Mouse (Mus musculus): ENCODE measurements around the gene Tiam1. TPM values are rescaled to one million over a fixed set of nuclear protein-coding genes. Genes with fewer than 3 reads are reported as not detected.
A peak's percentile ranks its signal among the peaks of the same experiment; 100 is the strongest.

The Tiam1 gene
- total and polyA plus RNA-seq, 2 experiments from 2014 or later = 20.5 to 42.4 TPM

GRCm38 (mm10) chr16:90179892-90180291, 36.3 kb upstream of the Tiam1 start:
- Histone ChIP-seq H3K4me3 (ENCODE audit: low read depth, low read length) (no peak overlapping the region), H3K9me3 (ENCODE audit: low read length) (no peaks in the 10 kb centered on the region), H3K4me2 (ENCODE audit: low read depth) (no peak overlapping the region), H3K36me3 (ENCODE audit: insufficient read depth) (no peaks in the 10 kb centered on the region), H3K27me3 (ENCODE audit: insufficient read depth, low read length) (no peaks in the 10 kb centered on the region), H3K27ac (ENCODE audit: low read depth, low read length) (no peak overlapping the region), H3K4me1 (ENCODE audit: insufficient read depth) (peaks cover 10% of the 10 kb centered on the region), H3K9ac (no peak overlapping the region)
- no peak for TF ChIP-seq CTCF (IDR thresholded peaks at IDR 0.05; ENCODE audit: low read depth)
- DNase-seq (no peak), ATAC-seq (no peak)
- WGBS = 91% methylated on average over 5 of the region's 5 CpGs

GRCm38 (mm10) chr16:90178404-90178803, 34.8 kb upstream of the Tiam1 start:
- no peak for DNase-seq
- no peak overlapping the region for H3K4me3 ChIP-seq (ENCODE audit: low read depth, low read length)
- H3K36me3 ChIP-seq (ENCODE audit: insufficient read depth) = no peaks in the 10 kb centered on the region
- no peak for TF ChIP-seq CTCF (IDR thresholded peaks at IDR 0.05; ENCODE audit: low read depth)
- H3K27me3 ChIP-seq (ENCODE audit: insufficient read depth, low read length) = no peaks in the 10 kb centered on the region
- no peak overlapping the region for H3K4me2 ChIP-seq (ENCODE audit: low read depth)
- no peak overlapping the region for H3K27ac ChIP-seq (ENCODE audit: low read depth, low read length)
- H3K4me1 ChIP-seq (ENCODE audit: insufficient read depth) = peaks cover 10% of the 10 kb centered on the region
- WGBS = 94% methylated on average over 3 of the region's 3 CpGs
- no peak overlapping the region for H3K9ac ChIP-seq
- no peaks in the 10 kb centered on the region for H3K9me3 ChIP-seq (ENCODE audit: low read length)
- ATAC-seq = no peak

GRCm38 (mm10) chr16:90177425-90177824, 33.9 kb upstream of the Tiam1 start:
- ATAC-seq (no peak), DNase-seq (no peak)
- H3K4me2 ChIP-seq (ENCODE audit: low read depth) = no peak overlapping the region
- 69% methylated on average over 8 of the region's 8 CpGs for WGBS
- H3K36me3 ChIP-seq (ENCODE audit: insufficient read depth) = no peaks in the 10 kb centered on the region
- TF ChIP-seq CTCF (IDR thresholded peaks at IDR 0.05; ENCODE audit: low read depth) = no peak
- peaks cover 10% of the 10 kb centered on the region for H3K4me1 ChIP-seq (ENCODE audit: insufficient read depth)
- no peak overlapping the region for H3K27ac ChIP-seq (ENCODE audit: low read depth, low read length)
- no peaks in the 10 kb centered on the region for H3K9me3 ChIP-seq (ENCODE audit: low read length)
- no peak overlapping the region for H3K4me3 ChIP-seq (ENCODE audit: low read depth, low read length)
- no peak overlapping the region for H3K9ac ChIP-seq
- H3K27me3 ChIP-seq (ENCODE audit: insufficient read depth, low read length) = no peaks in the 10 kb centered on the region

- H3K27me3 ChIP-seq (ENCODE audit: insufficient read depth, low read length) = no peaks in the 10 kb centered on the region
- no peaks in the 10 kb centered on the region for H3K36me3 ChIP-seq (ENCODE audit: insufficient read depth)
- peak overlapping the region; percentile 40; the same call in 1 of the 2 replicates for H3K9ac ChIP-seq
- WGBS = 11% methylated on average over 10 of the region's 10 CpGs
- no peak overlapping the region for H3K4me3 ChIP-seq (ENCODE audit: low read depth, low read length)
- peak; percentile 55 for TF ChIP-seq CTCF (IDR thresholded peaks at IDR 0.05; ENCODE audit: low read depth)
- H3K4me2 ChIP-seq (ENCODE audit: low read depth) = peak overlapping the region; percentile 38
- H3K4me1 ChIP-seq (ENCODE audit: insufficient read depth) = peaks cover 10% of the 10 kb centered on the region
- peak overlapping the region; percentile 73 for H3K27ac ChIP-seq (ENCODE audit: low read depth, low read length)
- DNase-seq (peak; percentile 87), ATAC-seq (peak; percentile 97)
- no peaks in the 10 kb centered on the region for H3K9me3 ChIP-seq (ENCODE audit: low read length)
Measured at GRCm38 (mm10) chr16:90176472-90176871, 32.9 kb upstream of the Tiam1 start.

GRCm38 (mm10) chr16:90171416-90171815, 27.8 kb upstream of the Tiam1 start:
- no peak overlapping the region for H3K27ac ChIP-seq (ENCODE audit: low read depth, low read length)
- H3K9ac ChIP-seq = no peak overlapping the region
- peaks cover 14% of the 10 kb centered on the region; the same call in 1 of the 2 replicates for H3K4me1 ChIP-seq (ENCODE audit: insufficient read depth)
- WGBS = 18% methylated on average over 8 of the region's 8 CpGs
- H3K9me3 ChIP-seq (ENCODE audit: low read length) = no peaks in the 10 kb centered on the region
- ATAC-seq (0 out of 2 replicates have a peak, but pooled peaks have one; percentile 6), DNase-seq (no peak)
- no peaks in the 10 kb centered on the region for H3K27me3 ChIP-seq (ENCODE audit: insufficient read depth, low read length)
- peak overlapping the region; percentile 5; the same call in 1 of the 2 replicates for H3K4me2 ChIP-seq (ENCODE audit: low read depth)
- H3K36me3 ChIP-seq (ENCODE audit: insufficient read depth) = no peaks in the 10 kb centered on the region
- H3K4me3 ChIP-seq (ENCODE audit: low read depth, low read length) = no peak overlapping the region
- no peak for TF ChIP-seq CTCF (IDR thresholded peaks at IDR 0.05; ENCODE audit: low read depth)

- 98% methylated on average over 1 of the region's 1 CpGs for WGBS
- no peak overlapping the region for H3K9ac ChIP-seq
- no peaks in the 10 kb centered on the region for H3K36me3 ChIP-seq (ENCODE audit: insufficient read depth)
Measured at GRCm38 (mm10) chr16:90170676-90171075, 27.1 kb upstream of the Tiam1 start.

GRCm38 (mm10) chr16:90169863-90170630, 26.5 kb upstream of the Tiam1 start:
- Histone ChIP-seq H3K36me3 (ENCODE audit: insufficient read depth) (no peaks in the 10 kb centered on the region), H3K4me1 (ENCODE audit: insufficient read depth) (peaks cover 8% of the 10 kb centered on the region; the same call in 1 of the 2 replicates), H3K4me2 (ENCODE audit: low read depth) (peak overlapping the region; percentile 15), H3K9me3 (ENCODE audit: low read length) (no peaks in the 10 kb centered on the region), H3K27ac (ENCODE audit: low read depth, low read length) (peak overlapping the region; percentile 50; the same call in 1 of the 2 replicates), H3K9ac (no peak overlapping the region), H3K27me3 (ENCODE audit: insufficient read depth, low read length) (no peaks in the 10 kb centered on the region), H3K4me3 (ENCODE audit: low read depth, low read length) (no peak overlapping the region)
- 47% methylated on average over 13 of the region's 13 CpGs for WGBS
- DNase-seq (peak; percentile 48), ATAC-seq (peak; percentile 79)
- TF ChIP-seq CTCF (IDR thresholded peaks at IDR 0.05; ENCODE audit: low read depth) = no peak

More at GRCm38 (mm10) chr16:90170676-90171075, 27.1 kb upstream of the Tiam1 start:
- DNase-seq (no peak), ATAC-seq (no peak)
- H3K9me3 ChIP-seq (ENCODE audit: low read length) = no peaks in the 10 kb centered on the region
- no peak overlapping the region for H3K27ac ChIP-seq (ENCODE audit: low read depth, low read length)
- H3K4me1 ChIP-seq (ENCODE audit: insufficient read depth) = peaks cover 8% of the 10 kb centered on the region; the same call in 1 of the 2 replicates
- H3K4me2 ChIP-seq (ENCODE audit: low read depth) = no peak overlapping the region
- H3K27me3 ChIP-seq (ENCODE audit: insufficient read depth, low read length) = no peaks in the 10 kb centered on the region
- no peak overlapping the region for H3K4me3 ChIP-seq (ENCODE audit: low read depth, low read length)
- TF ChIP-seq CTCF (IDR thresholded peaks at IDR 0.05; ENCODE audit: low read depth) = no peak
